Mouse (Mus musculus) heart, embryonic 13.5 days (tissue): ENCODE measurements around the gene Stx16. TPM values are rescaled to one million over a fixed set of nuclear protein-coding genes. Genes with fewer than 3 reads are reported as not detected.
A peak's percentile ranks its signal among the peaks of the same experiment; 100 is the strongest.

Source experiments
- ATAC-seq: fragments of 200-750 bp; cut with Nextera tagmentation; 2 replicates; pipeline ENCODE4 v1.8.0; 2017; ENCODE audit warnings: moderate TSS enrichment; ENCODE audit not compliant: insufficient number of reproducible peaks, low FRiP score, low TSS enrichment; ENCODE audit errors: extremely low read depth
- H3K27ac ChIP-seq: fragments of 300-500 bp; sonication (generic); replicated peaks from 2 replicates; pipeline ENCODE4 v1.5.1; 2015; ENCODE audit warnings: moderate library complexity, mild to moderate bottlenecking, inconsistent platforms
- H3K27me3 ChIP-seq: fragments of 300-500 bp; sonication (generic); replicated peaks from 2 replicates; pipeline ENCODE4 v1.6.1; 2015; ENCODE audit warnings: mild to moderate bottlenecking, inconsistent platforms
- H3K36me3 ChIP-seq: fragments of 300-500 bp; sonication (generic); 2 replicates; pipeline ENCODE4 v1.6.1; 2015; ENCODE audit warnings: mild to moderate bottlenecking, inconsistent platforms
- H3K4me1 ChIP-seq: fragments of 300-500 bp; sonication (generic); 2 replicates; pipeline ENCODE4 v1.6.1; 2015; ENCODE audit warnings: inconsistent platforms
- H3K4me2 ChIP-seq: fragments of 300-500 bp; sonication (generic); 2 replicates; pipeline ENCODE4 v1.6.1; 2015; ENCODE audit warnings: inconsistent platforms, mild to moderate bottlenecking, moderate library complexity
- H3K4me3 ChIP-seq: fragments of 300-500 bp; sonication (generic); 2 replicates; pipeline ENCODE4 v1.5.1; 2015; ENCODE audit warnings: moderate library complexity, mild to moderate bottlenecking, inconsistent platforms
- H3K9ac ChIP-seq: fragments of 300-500 bp; sonication (generic); 2 replicates; pipeline ENCODE4 v1.6.1; 2015; ENCODE audit warnings: inconsistent platforms, mild to moderate bottlenecking, moderate library complexity
- H3K9me3 ChIP-seq: fragments of 300-500 bp; sonication (generic); 2 replicates; pipeline ENCODE4 v1.6.1; 2016; ENCODE audit warnings: inconsistent platforms
- WGBS: fragments of 180-500 bp; shearing (Covaris S2); methylation state at CpG from one replicate; pipeline ENCODE4 v1.1.7; 2015; ENCODE audit warnings: mixed read lengths; 5-methylcytosine and 5-hydroxymethylcytosine counted together
- polyA plus RNA-seq: library from polyadenylated mRNA; unstranded; fragments of >200 nt; fragmentation: Nextera tagmentation; extraction: Ambion mirVana; gene quantifications from 2 replicates; pipeline ENCODE4 v1.2.1, GENCODE M21; 2015

Gene Stx16
- polyA plus RNA-seq, 1 experiment from 2014 or later: 8.6 TPM

- ATAC-seq: no peak; the same call in 1 of the 2 replicates
- Histone ChIP-seq H3K36me3 (no peaks in the 10 kb centered on the region), H3K4me3 (peak overlapping the region; percentile 98), H3K27me3 (peaks cover 3% of the 10 kb centered on the region; the same call in 1 of the 2 replicates), H3K9me3 (no peaks in the 10 kb centered on the region), H3K4me2 (peak overlapping the region; percentile 99), H3K9ac (peak overlapping the region; percentile 97), H3K27ac (peak overlapping the region; percentile 97), H3K4me1 (peaks cover 35% of the 10 kb centered on the region)
- WGBS: under 1% methylated on average over 22 of the region's 22 CpGs
These were observed 321 bp downstream of the Stx16 start for GRCm38 (mm10) chr2:174076433-174076824.

DNA sequence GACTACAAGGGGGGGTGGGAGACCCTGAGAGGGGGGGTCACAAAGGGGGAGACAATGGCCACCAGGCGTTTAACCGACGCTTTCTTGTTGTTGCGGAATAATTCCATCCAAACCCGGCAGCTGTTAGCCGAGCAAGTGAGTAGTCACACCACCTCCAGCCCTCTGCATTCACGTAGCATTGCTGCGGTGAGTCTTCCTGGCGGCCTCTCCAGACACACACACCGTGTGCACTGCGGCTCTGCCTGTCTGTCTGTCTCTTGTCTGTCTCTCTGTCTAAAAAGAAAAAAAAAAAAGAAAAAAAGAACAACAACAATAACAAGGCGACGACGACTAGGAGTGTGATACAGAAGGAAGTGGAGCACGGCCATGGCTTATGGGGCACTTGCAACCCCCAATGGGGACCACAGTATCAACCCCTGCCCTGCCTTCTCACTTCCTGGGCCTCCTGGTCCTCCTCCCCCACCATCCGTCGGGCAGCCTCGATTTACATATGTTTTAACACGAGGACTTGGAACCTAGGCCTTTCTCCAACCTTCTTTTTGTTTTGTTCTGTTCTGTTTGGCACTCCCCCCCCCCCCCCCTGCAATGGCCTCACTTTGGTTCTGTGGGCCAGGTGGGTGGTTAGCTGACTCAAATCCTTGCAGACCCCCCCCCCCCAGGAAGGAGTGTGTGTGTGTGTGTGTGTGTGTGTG lies 1.0 kb downstream of the Stx16 start:
- Histone ChIP-seq H3K4me2 (peak overlapping the region; percentile 99), H3K36me3 (no peaks in the 10 kb centered on the region), H3K4me1 (peaks cover 35% of the 10 kb centered on the region), H3K27me3 (peaks cover under 1% of the 10 kb centered on the region; the same call in 1 of the 2 replicates), H3K27ac (peak overlapping the region; percentile 97), H3K9me3 (no peaks in the 10 kb centered on the region), H3K9ac (peak overlapping the region; percentile 97), H3K4me3 (peak overlapping the region; percentile 98)
- WGBS: under 1% methylated on average over 19 of the region's 19 CpGs
- no peak for ATAC-seq

- Histone ChIP-seq H3K27me3 (no peaks in the 10 kb centered on the region), H3K4me2 (peak overlapping the region; percentile 99), H3K9ac (peak overlapping the region; percentile 97), H3K9me3 (no peaks in the 10 kb centered on the region), H3K4me3 (peak overlapping the region; percentile 98), H3K27ac (peak overlapping the region; percentile 97; the same call in 1 of the 2 replicates), H3K36me3 (no peaks in the 10 kb centered on the region), H3K4me1 (peaks cover 36% of the 10 kb centered on the region)
- WGBS: 19% methylated on average over 11 of the region's 11 CpGs
- ATAC-seq: no peak
These were observed 1.7 kb downstream of the Stx16 start for GRCm38 (mm10) chr2:174077776-174078338.

DNA sequence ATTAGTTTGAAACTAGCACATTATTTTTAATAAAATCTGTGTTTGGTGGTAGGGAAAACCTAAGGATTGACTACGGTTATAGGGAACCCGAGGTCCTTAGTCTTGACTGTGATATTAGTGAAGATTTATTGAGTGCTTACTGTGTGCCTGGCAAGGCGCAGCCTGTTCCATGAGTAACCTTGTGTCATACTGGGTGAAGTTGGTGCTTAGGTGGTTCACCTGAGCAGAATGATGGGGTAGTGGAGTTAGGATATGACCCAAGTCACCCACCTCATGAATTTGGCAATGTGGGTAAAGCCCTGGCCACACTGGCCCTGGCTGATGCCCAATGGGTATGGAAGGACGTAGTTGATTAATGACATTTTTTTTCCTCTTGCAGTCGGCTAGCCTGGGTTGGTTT lies 5.7 kb downstream of the Stx16 start:
- 83% methylated on average over 5 of the region's 5 CpGs for WGBS
- H3K9ac ChIP-seq: no peak overlapping the region
- H3K36me3 ChIP-seq: no peaks in the 10 kb centered on the region; the same call in 1 of the 2 replicates
- no peak overlapping the region for H3K27ac ChIP-seq
- no peak overlapping the region for H3K4me2 ChIP-seq
- H3K27me3 ChIP-seq: no peaks in the 10 kb centered on the region
- H3K9me3 ChIP-seq: no peaks in the 10 kb centered on the region
- ATAC-seq: no peak
- peaks cover 33% of the 10 kb centered on the region for H3K4me1 ChIP-seq
- no peak overlapping the region for H3K4me3 ChIP-seq

DNA sequence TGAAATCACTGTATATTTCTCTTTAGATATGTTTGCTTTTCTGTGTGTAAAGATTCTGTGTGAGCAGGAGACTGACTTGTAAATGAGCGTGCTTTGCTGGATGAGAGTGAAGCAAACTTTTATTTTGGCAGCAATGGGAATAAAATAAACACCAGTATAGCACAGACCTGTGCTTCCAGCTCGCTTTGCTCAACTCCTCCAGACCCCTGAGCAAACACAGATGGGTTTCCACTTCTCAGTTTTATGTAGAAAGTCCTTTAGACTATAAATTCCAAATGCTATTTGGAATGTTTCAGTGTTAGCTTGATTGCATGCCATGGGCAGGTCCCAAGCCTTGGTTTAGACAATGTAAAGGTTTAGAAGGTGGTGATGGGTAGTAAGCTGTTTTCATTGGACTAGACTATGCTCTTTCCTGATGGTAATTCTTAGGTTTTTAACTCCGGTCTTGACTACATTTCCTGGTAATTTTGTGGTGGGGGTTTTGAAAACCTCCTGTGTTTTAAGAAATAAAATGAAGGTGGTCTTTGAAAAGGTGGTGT lies 6.3 kb downstream of the Stx16 start:
- peaks cover 34% of the 10 kb centered on the region for H3K4me1 ChIP-seq
- H3K27ac ChIP-seq: no peak overlapping the region
- 77% methylated on average over 3 of the region's 3 CpGs for WGBS
- H3K4me2 ChIP-seq: no peak overlapping the region
- no peaks in the 10 kb centered on the region for H3K27me3 ChIP-seq
- no peaks in the 10 kb centered on the region; the same call in 1 of the 2 replicates for H3K36me3 ChIP-seq
- no peak overlapping the region for H3K4me3 ChIP-seq
- no peak for ATAC-seq
- no peak overlapping the region for H3K9ac ChIP-seq
- no peaks in the 10 kb centered on the region for H3K9me3 ChIP-seq

DNA sequence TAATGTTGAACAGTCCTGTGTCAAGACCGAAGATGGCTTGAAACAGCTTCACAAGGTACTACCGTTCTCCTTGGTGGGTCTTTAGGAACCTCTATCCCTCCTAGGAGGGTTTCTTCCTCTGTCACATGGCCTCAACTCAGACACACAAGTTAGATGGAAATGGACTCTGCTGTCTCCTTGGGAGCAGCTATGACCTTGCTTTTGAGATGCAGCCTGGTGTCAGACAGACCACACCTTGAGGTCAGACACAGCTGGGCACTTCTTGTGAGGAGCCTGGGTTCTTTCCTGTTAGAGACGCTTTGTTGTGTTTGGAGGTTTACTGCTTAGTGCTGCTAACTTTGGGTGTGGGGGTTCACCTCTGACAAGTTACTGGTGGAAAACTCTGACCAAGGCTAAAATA lies 19.0 kb downstream of the Stx16 start:
- Histone ChIP-seq H3K4me2 (no peak overlapping the region), H3K9ac (no peak overlapping the region), H3K27me3 (no peaks in the 10 kb centered on the region), H3K4me3 (no peak overlapping the region), H3K9me3 (no peaks in the 10 kb centered on the region), H3K36me3 (peaks cover 86% of the 10 kb centered on the region), H3K4me1 (no peaks in the 10 kb centered on the region), H3K27ac (no peak overlapping the region)
- ATAC-seq: no peak
- 93% methylated on average over 3 of the region's 3 CpGs for WGBS

GRCm38 (mm10) chr2:174102399-174102798 lies 26.3 kb downstream of the Stx16 start:
- H3K4me3 ChIP-seq: no peak overlapping the region
- peaks cover 24% of the 10 kb centered on the region for H3K36me3 ChIP-seq
- H3K4me2 ChIP-seq: no peak overlapping the region
- H3K27ac ChIP-seq: no peak overlapping the region
- WGBS: 88% methylated on average over 7 of the region's 7 CpGs
- no peak overlapping the region for H3K9ac ChIP-seq
- no peaks in the 10 kb centered on the region for H3K27me3 ChIP-seq
- H3K4me1 ChIP-seq: no peaks in the 10 kb centered on the region; the same call in 1 of the 2 replicates
- ATAC-seq: no peak
- H3K9me3 ChIP-seq: no peaks in the 10 kb centered on the region

DNA sequence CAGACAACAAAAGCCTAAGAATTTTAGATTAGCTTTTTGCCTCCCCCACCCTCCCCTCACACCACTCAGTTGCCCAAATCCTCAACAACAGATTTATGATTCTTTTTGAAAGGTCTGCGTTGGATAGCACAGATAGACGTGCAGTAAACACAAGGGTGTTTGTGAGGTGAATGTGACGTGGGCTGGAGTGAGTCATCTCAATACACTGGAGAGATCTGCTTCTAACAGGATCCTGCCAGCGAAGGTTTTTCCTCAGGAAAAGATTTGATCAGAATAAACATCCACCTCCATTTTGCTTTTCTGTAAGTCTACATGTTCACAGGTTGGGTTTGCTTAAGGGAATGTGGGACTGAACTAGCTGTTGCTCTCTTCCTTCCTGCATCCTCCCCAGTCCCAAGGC lies 27.4 kb downstream of the Stx16 start:
- H3K4me2 ChIP-seq: no peak overlapping the region
- no peak overlapping the region for H3K9ac ChIP-seq
- no peak overlapping the region for H3K4me3 ChIP-seq
- no peak overlapping the region for H3K27ac ChIP-seq
- WGBS: 65% methylated on average over 4 of the region's 4 CpGs
- H3K27me3 ChIP-seq: no peaks in the 10 kb centered on the region
- H3K4me1 ChIP-seq: no peaks in the 10 kb centered on the region; the same call in 1 of the 2 replicates
- peaks cover 12% of the 10 kb centered on the region for H3K36me3 ChIP-seq
- no peak for ATAC-seq
- no peaks in the 10 kb centered on the region for H3K9me3 ChIP-seq

- Histone ChIP-seq H3K4me2 (no peak overlapping the region), H3K27ac (no peak overlapping the region), H3K36me3 (peaks cover 5% of the 10 kb centered on the region; the same call in 1 of the 2 replicates), H3K4me3 (no peak overlapping the region), H3K4me1 (peaks cover 11% of the 10 kb centered on the region), H3K9me3 (no peaks in the 10 kb centered on the region), H3K9ac (no peak overlapping the region), H3K27me3 (no peaks in the 10 kb centered on the region)
- no peak for ATAC-seq
- 72% methylated on average over 3 of the region's 3 CpGs for WGBS
These were observed 31.3 kb downstream of the Stx16 start for GRCm38 (mm10) chr2:174107375-174107774.

DNA sequence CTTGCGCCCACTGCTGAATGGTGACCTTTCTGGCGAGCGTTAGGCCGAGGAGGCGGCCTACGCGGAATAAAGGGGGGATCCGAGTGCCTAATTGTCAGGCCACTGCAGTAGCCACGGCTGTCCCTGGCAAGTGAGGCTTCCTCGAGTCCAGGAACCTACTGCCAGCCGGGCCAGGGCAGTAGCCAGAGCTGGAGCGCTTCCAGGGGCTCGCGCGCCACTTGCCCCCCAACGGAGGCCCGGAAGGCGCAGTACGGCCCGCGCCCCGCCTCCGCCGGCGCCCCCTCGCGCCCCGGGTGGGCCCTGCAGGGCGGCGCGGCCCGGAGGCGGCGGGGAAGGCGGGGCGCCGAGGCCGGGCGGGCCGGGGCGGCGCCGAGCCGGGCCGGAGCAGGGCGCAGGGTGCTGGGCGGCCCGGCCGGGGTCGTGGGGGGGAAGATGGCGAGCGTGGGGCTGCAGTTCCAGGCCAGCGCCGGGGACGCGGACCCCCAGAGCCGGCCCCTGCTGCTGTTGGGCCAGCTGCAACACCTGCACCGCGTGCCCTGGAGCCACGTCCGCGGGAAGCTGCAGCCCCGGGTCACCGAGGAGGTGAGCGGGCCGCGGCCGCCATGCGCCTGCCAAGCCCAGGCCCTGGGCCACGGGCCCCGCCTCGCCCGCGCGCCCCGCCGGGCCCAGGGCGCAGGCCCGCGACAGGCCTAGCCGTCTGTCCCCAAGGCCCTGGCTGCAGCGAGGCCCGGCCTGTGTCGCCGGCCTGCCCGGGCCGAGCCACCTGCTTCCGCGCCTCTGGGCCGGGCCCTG lies 34.1 kb downstream of the Stx16 start, which contains the start of gene Npepl1:
Npepl1 (plus strand) TSS at position 359 of the 792 bp plus-strand sequence.
- H3K9me3 ChIP-seq: no peaks in the 10 kb centered on the region
- peaks cover 15% of the 10 kb centered on the region for H3K36me3 ChIP-seq
- H3K4me1 ChIP-seq: peaks cover 23% of the 10 kb centered on the region
- H3K27ac ChIP-seq: peak within 1 kb of the TSS; percentile 66
- H3K9ac ChIP-seq: peak within 1 kb of the TSS; percentile 95
- peak within 1 kb of the TSS; percentile 93 for H3K4me2 ChIP-seq
- H3K27me3 ChIP-seq: no peaks in the 10 kb centered on the region
- ATAC-seq: peak; percentile 70
- H3K4me3 ChIP-seq: peak within 1 kb of the TSS; percentile 69
- 2% methylated on average over 56 of the region's 90 CpGs for WGBS
